Mouse (Mus musculus) heart, postnatal 4 days (tissue): ENCODE results near the gene Rnf180. TPM values are rescaled to one million over a fixed set of nuclear protein-coding genes. Genes with fewer than 3 reads are reported as not detected.

Experiments used
- DNase-seq: peaks from one replicate; pipeline ENCODE4 v3.0.0; 2021
- total RNA-seq, 2 experiments: library from RNA; stranded (reverse); gene quantifications; 2 replicates each; pipeline ENCODE4 v1.2.3; 2021

Rnf180 gene
- total RNA-seq, 2 experiments from 2014 or later: 2.0 to 2.3 TPM

GRCm38 (mm10) chr13:105250264-105250663, 44.4 kb downstream of the Rnf180 start:
- DNase-seq: no peak

GRCm38 (mm10) chr13:105249599-105249998, 45.0 kb downstream of the Rnf180 start:
- DNase-seq: no peak

- no peak for DNase-seq
These were observed 46.9 kb downstream of the Rnf180 start for GRCm38 (mm10) chr13:105247691-105248090.

- no peak for DNase-seq
These were observed 53.8 kb downstream of the Rnf180 start for GRCm38 (mm10) chr13:105240810-105241209.

- DNase-seq: no peak
These were observed 67.5 kb downstream of the Rnf180 start for GRCm38 (mm10) chr13:105227126-105227525.

GRCm38 (mm10) chr13:105224048-105224447, 70.6 kb downstream of the Rnf180 start:
- no peak for DNase-seq

GRCm38 (mm10) chr13:105223147-105223546, 71.5 kb downstream of the Rnf180 start:
- DNase-seq: peak; percentile 36

- no peak for DNase-seq
These were observed 72.4 kb downstream of the Rnf180 start for GRCm38 (mm10) chr13:105222016-105222725.

GRCm38 (mm10) chr13:105210746-105211145, 83.9 kb downstream of the Rnf180 start:
- DNase-seq: no peak

GRCm38 (mm10) chr13:105203851-105204250, 90.8 kb downstream of the Rnf180 start:
- DNase-seq: peak; percentile 16

GRCm38 (mm10) chr13:105198658-105199057, 96.0 kb downstream of the Rnf180 start:
- no peak for DNase-seq

GRCm38 (mm10) chr13:105198028-105198427, 96.6 kb downstream of the Rnf180 start:
- no peak for DNase-seq

GRCm38 (mm10) chr13:105193583-105193982, 101.0 kb downstream of the Rnf180 start:
- no peak for DNase-seq

- DNase-seq: no peak
These were observed 105.9 kb downstream of the Rnf180 start for GRCm38 (mm10) chr13:105188730-105189129.

GRCm38 (mm10) chr13:105180781-105181180, 113.8 kb downstream of the Rnf180 start:
- no peak for DNase-seq

GRCm38 (mm10) chr13:105165441-105165840, 129.2 kb downstream of the Rnf180 start:
- DNase-seq: no peak

- peak; percentile 18 for DNase-seq
These were observed 140.7 kb downstream of the Rnf180 start for GRCm38 (mm10) chr13:105153955-105154354.

GRCm38 (mm10) chr13:105150006-105150405, 144.6 kb downstream of the Rnf180 start:
- no peak for DNase-seq

GRCm38 (mm10) chr13:105147795-105148418, 146.7 kb downstream of the Rnf180 start:
- no peak for DNase-seq

- no peak for DNase-seq
These were observed 147.8 kb downstream of the Rnf180 start for GRCm38 (mm10) chr13:105146827-105147226.

- DNase-seq: no peak
These were observed 154.7 kb downstream of the Rnf180 start for GRCm38 (mm10) chr13:105139881-105140280.

GRCm38 (mm10) chr13:105134397-105134796, 160.2 kb downstream of the Rnf180 start:
- DNase-seq: no peak

GRCm38 (mm10) chr13:105132776-105133175, 161.8 kb downstream of the Rnf180 start:
- DNase-seq: no peak

- DNase-seq: no peak
These were observed 162.2 kb downstream of the Rnf180 start for GRCm38 (mm10) chr13:105132370-105132769.
